Mouse (Mus musculus) forebrain, embryonic 16.5 days (tissue): ENCODE measurements at regions not wholly inside any gene's neighbourhood (a gene's known extent, or its start where the extent isn't known, plus 50 kb on each side); places are given as distances from the start of the nearest gene placed in this dataset.

Source experiments
- ATAC-seq: fragments of 200-750 bp; cut with Nextera tagmentation; 2 replicates; pipeline ENCODE4 v1.8.0; 2017; ENCODE audit warnings: mild to moderate bottlenecking, moderate library complexity
- H3K27ac ChIP-seq: fragments of 300-500 bp; sonication (generic); 2 replicates; pipeline ENCODE4 v1.5.1; 2014; ENCODE audit warnings: low read length, control low read depth
- H3K27me3 ChIP-seq: fragments of 300-500 bp; sonication (generic); replicated peaks from 2 replicates; pipeline ENCODE4 v1.6.1; 2014; ENCODE audit warnings: low read length; ENCODE audit not compliant: control insufficient read depth, insufficient read depth
- H3K36me3 ChIP-seq: fragments of 300-500 bp; sonication (generic); 2 replicates; pipeline ENCODE4 v1.6.1; 2014; ENCODE audit not compliant: control insufficient read depth, insufficient read depth
- H3K4me1 ChIP-seq: fragments of 300-500 bp; sonication (generic); replicated peaks from 2 replicates; pipeline ENCODE4 v1.6.1; 2014; ENCODE audit warnings: low read length; ENCODE audit not compliant: control insufficient read depth, insufficient read depth
- H3K4me2 ChIP-seq: fragments of 300-500 bp; sonication (generic); 2 replicates; pipeline ENCODE4 v1.6.1; 2014; ENCODE audit warnings: mild to moderate bottlenecking, low read length, control low read depth
- H3K4me3 ChIP-seq: fragments of 300-500 bp; sonication (generic); replicated peaks from 2 replicates; pipeline ENCODE4 v1.5.1; 2014; ENCODE audit warnings: mild to moderate bottlenecking, low read length, control low read depth
- H3K9ac ChIP-seq: fragments of 300-500 bp; sonication (generic); replicated peaks from 2 replicates; pipeline ENCODE4 v1.6.1; 2014; ENCODE audit warnings: low read depth, low read length, control low read depth
- H3K9me3 ChIP-seq: fragments of 300-500 bp; sonication (generic); 2 replicates; pipeline ENCODE4 v1.6.1; 2016; ENCODE audit warnings: low read length; ENCODE audit not compliant: control insufficient read depth
- WGBS: fragments of 180-500 bp; shearing (Covaris S2); extraction: QIAGEN DNeasy Blood & Tissue Kit; methylation state at CpG from one replicate; pipeline ENCODE4 v1.1.7; 2014; 5-methylcytosine and 5-hydroxymethylcytosine counted together

- no peak for ATAC-seq
Measured at GRCm38 (mm10) chr15:61562252-61562651, 639.4 kb upstream of the A1bg start.

GRCm38 (mm10) chr15:61553908-61554307 is 631.1 kb upstream of the A1bg start:
- 93% methylated on average over 2 of the region's 2 CpGs for WGBS
- H3K4me2 ChIP-seq, result no peak overlapping the region

More at GRCm38 (mm10) chr15:61562252-61562651, 639.4 kb upstream of the A1bg start:
- no peaks in the 10 kb centered on the region for H3K9me3 ChIP-seq
- no peaks in the 10 kb centered on the region for H3K36me3 ChIP-seq
- no peak overlapping the region for H3K27ac ChIP-seq
- H3K9ac ChIP-seq, result no peak overlapping the region
- no peaks in the 10 kb centered on the region for H3K4me1 ChIP-seq
- 26% methylated on average over 2 of the region's 2 CpGs for WGBS
- no peaks in the 10 kb centered on the region for H3K27me3 ChIP-seq
- H3K4me2 ChIP-seq, result no peak overlapping the region
- H3K4me3 ChIP-seq, result no peak overlapping the region

GRCm38 (mm10) chr15:61553081-61553680 is 630.4 kb upstream of the A1bg start:
- H3K27ac ChIP-seq, result no peak overlapping the region
- H3K4me1 ChIP-seq, result no peaks in the 10 kb centered on the region
- no peak overlapping the region for H3K9ac ChIP-seq
- no peaks in the 10 kb centered on the region for H3K36me3 ChIP-seq
- no peak overlapping the region for H3K4me2 ChIP-seq
- H3K27me3 ChIP-seq, result no peaks in the 10 kb centered on the region
- no peaks in the 10 kb centered on the region for H3K9me3 ChIP-seq
- H3K4me3 ChIP-seq, result no peak overlapping the region
- 64% methylated on average over 8 of the region's 8 CpGs for WGBS
- no peak for ATAC-seq

More at GRCm38 (mm10) chr15:61553908-61554307, 631.1 kb upstream of the A1bg start:
- H3K9ac ChIP-seq, result no peak overlapping the region
- no peak overlapping the region for H3K4me3 ChIP-seq
- H3K36me3 ChIP-seq, result no peaks in the 10 kb centered on the region
- no peaks in the 10 kb centered on the region for H3K27me3 ChIP-seq
- no peaks in the 10 kb centered on the region for H3K9me3 ChIP-seq
- H3K4me1 ChIP-seq, result no peaks in the 10 kb centered on the region
- H3K27ac ChIP-seq, result no peak overlapping the region
- ATAC-seq, result no peak

- ATAC-seq, result no peak
- Histone ChIP-seq H3K36me3 (no peaks in the 10 kb centered on the region), H3K9me3 (no peaks in the 10 kb centered on the region), H3K9ac (no peak overlapping the region), H3K4me1 (no peaks in the 10 kb centered on the region), H3K27me3 (no peaks in the 10 kb centered on the region), H3K27ac (no peak overlapping the region), H3K4me3 (no peak overlapping the region), H3K4me2 (no peak overlapping the region)
- WGBS, result 91% methylated on average over 5 of the region's 5 CpGs
Measured at GRCm38 (mm10) chr15:61551206-61551605, 628.4 kb upstream of the A1bg start.

- no peak for ATAC-seq
- Histone ChIP-seq H3K36me3 (no peaks in the 10 kb centered on the region), H3K4me3 (no peak overlapping the region), H3K27ac (no peak overlapping the region), H3K4me2 (no peak overlapping the region), H3K9me3 (no peaks in the 10 kb centered on the region), H3K4me1 (no peaks in the 10 kb centered on the region), H3K27me3 (no peaks in the 10 kb centered on the region), H3K9ac (no peak overlapping the region)
- WGBS, result 80% methylated on average over 4 of the region's 4 CpGs
Measured at GRCm38 (mm10) chr15:61548400-61548799, 625.6 kb upstream of the A1bg start.

- Histone ChIP-seq H3K9ac (no peak overlapping the region), H3K27me3 (no peaks in the 10 kb centered on the region), H3K9me3 (no peaks in the 10 kb centered on the region), H3K36me3 (no peaks in the 10 kb centered on the region), H3K27ac (no peak overlapping the region), H3K4me3 (no peak overlapping the region), H3K4me1 (no peaks in the 10 kb centered on the region), H3K4me2 (no peak overlapping the region)
- WGBS, result 88% methylated on average over 3 of the region's 3 CpGs
- ATAC-seq, result no peak
Measured at GRCm38 (mm10) chr15:61546608-61547007, 623.8 kb upstream of the A1bg start.

- no peaks in the 10 kb centered on the region for H3K27me3 ChIP-seq
- no peaks in the 10 kb centered on the region for H3K4me1 ChIP-seq
- 90% methylated on average over 2 of the region's 2 CpGs for WGBS
- H3K36me3 ChIP-seq, result no peaks in the 10 kb centered on the region
- H3K4me2 ChIP-seq, result no peak overlapping the region
- H3K27ac ChIP-seq, result no peak overlapping the region
- ATAC-seq, result no peak
- H3K9ac ChIP-seq, result no peak overlapping the region
- H3K4me3 ChIP-seq, result no peak overlapping the region
- no peaks in the 10 kb centered on the region for H3K9me3 ChIP-seq
Measured at GRCm38 (mm10) chr15:61544074-61544473, 621.3 kb upstream of the A1bg start.

- no peak for ATAC-seq
Measured at GRCm38 (mm10) chr15:61541643-61542042, 618.8 kb upstream of the A1bg start.

GRCm38 (mm10) chr15:61540753-61541421 is 618.1 kb upstream of the A1bg start:
- peaks cover 2% of the 10 kb centered on the region; the same call in 1 of the 2 replicates for H3K4me1 ChIP-seq
- H3K9ac ChIP-seq, result no peak overlapping the region
- H3K4me3 ChIP-seq, result no peak overlapping the region
- WGBS, result 76% methylated on average over 10 of the region's 10 CpGs
- no peak overlapping the region for H3K4me2 ChIP-seq
- H3K27me3 ChIP-seq, result no peaks in the 10 kb centered on the region
- no peak overlapping the region for H3K27ac ChIP-seq
- H3K36me3 ChIP-seq, result no peaks in the 10 kb centered on the region
- no peak for ATAC-seq
- H3K9me3 ChIP-seq, result no peaks in the 10 kb centered on the region

More at GRCm38 (mm10) chr15:61541643-61542042, 618.8 kb upstream of the A1bg start:
- no peaks in the 10 kb centered on the region for H3K9me3 ChIP-seq
- H3K9ac ChIP-seq, result no peak overlapping the region
- no peak overlapping the region for H3K27ac ChIP-seq
- 69% methylated on average over 4 of the region's 4 CpGs for WGBS
- H3K4me2 ChIP-seq, result no peak overlapping the region
- H3K27me3 ChIP-seq, result no peaks in the 10 kb centered on the region
- H3K4me3 ChIP-seq, result no peak overlapping the region
- H3K4me1 ChIP-seq, result no peaks in the 10 kb centered on the region; the same call in 1 of the 2 replicates
- no peaks in the 10 kb centered on the region for H3K36me3 ChIP-seq
